Mouse (Mus musculus) cortical plate, adult 2 months (tissue): ENCODE results near the gene Phf6.

Source experiments
- CTCF ChIP-seq: fragments of 200-500 bp; IDR thresholded peaks from 2 replicates; pipeline ENCODE4 v1.5.1; 2011; ENCODE audit warnings: mild to moderate bottlenecking, control low read depth, low read length; ENCODE audit not compliant: insufficient read depth; ENCODE audit errors: extremely low read depth
- POLR2A ChIP-seq: fragments of 200-500 bp; IDR thresholded peaks from 2 replicates; pipeline ENCODE4 v1.6.1; 2011; ENCODE audit warnings: mild to moderate bottlenecking, low read length, control low read depth; ENCODE audit not compliant: insufficient read depth; ENCODE audit errors: extremely low read depth

DNA sequence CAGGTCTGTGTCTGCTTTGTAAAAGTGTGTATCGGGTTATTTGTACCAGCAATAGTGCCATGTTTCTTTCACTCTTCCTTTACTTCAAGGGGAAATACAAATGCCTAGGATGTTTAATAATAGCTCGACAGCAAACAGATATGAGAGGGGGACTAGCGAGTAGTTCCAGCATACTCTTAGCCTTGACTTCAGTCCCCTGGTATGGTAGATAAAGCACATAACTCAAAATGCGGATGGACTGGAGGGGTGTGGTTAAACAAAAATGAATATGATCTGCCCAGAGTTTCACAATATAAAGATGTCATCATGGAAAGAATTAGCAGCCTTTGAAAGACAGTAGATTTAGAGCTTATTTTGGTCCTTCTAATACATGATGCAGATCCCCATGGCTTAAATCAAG is 44.9 kb downstream of the Phf6 start:
- TF ChIP-seq POLR2A = no peak
- TF ChIP-seq CTCF = no peak
